ENCODE assay signal across 15 mouse cellular contexts in the genomic region with DNA sequence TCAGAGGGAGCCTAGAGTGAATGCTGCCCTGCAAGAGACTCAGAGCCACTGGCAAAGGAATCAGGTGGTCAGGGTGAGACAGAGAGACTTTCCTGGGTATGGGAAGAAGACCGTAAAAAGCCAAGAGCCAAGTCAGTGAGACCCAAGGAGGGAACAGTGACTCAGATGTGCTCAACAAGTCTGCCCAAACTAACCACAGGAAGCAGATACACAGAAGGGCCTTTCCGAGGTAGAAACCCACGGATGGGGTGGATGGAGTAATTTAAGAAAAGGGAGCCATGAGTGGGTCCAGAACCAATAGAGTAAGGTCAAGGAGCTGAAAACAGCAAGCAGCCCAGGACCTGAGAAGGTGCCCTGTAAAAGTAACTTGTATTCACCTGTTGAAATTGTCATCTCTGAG.
"Had no signal": no experiment of that assay in that cellular context is flagged by ENCODE, and none has a peak within 500 bp of the region (broad histone marks: within the 10 kb centered on the region; RNA-seq: fewer than 3 reads in every experiment).

No protein-coding gene starts in this region.

- H3K9me3 ChIP-seq: limb, embryonic 15.5 days; liver, embryonic 12.5 days; lung, embryonic 15.5 days; midbrain, embryonic 10.5 days; neural tube, embryonic 12.5 days had no signal

- H3K4me2 ChIP-seq: limb, embryonic 15.5 days; liver, embryonic 12.5 days; lung, embryonic 15.5 days; neural tube, embryonic 12.5 days had no signal

- H3K27me3 ChIP-seq: limb, embryonic 15.5 days; liver, embryonic 12.5 days; lung, embryonic 15.5 days; neural tube, embryonic 12.5 days had no signal

- H3K36me3 ChIP-seq: limb, embryonic 15.5 days; liver, embryonic 12.5 days; lung, embryonic 15.5 days; midbrain, embryonic 10.5 days; neural tube, embryonic 12.5 days had no signal

- DNase-seq: kidney, adult 8-10 months; kidney, postnatal 25 days; lung, postnatal 14 days; midbrain, embryonic 14.5 days; retina, postnatal 1 day; right cerebral cortex, postnatal 4 days; spleen, adult 18-20 months; thymus, postnatal 36 days had no signal

- H3K4me3 ChIP-seq: limb, embryonic 15.5 days; liver, embryonic 12.5 days; lung, embryonic 15.5 days; midbrain, embryonic 10.5 days; myocyte; neural tube, embryonic 12.5 days had no signal

- H3K9ac ChIP-seq: limb, embryonic 15.5 days; liver, embryonic 12.5 days; lung, embryonic 15.5 days; neural tube, embryonic 12.5 days had no signal

- H3K27ac ChIP-seq: limb, embryonic 15.5 days; liver, embryonic 12.5 days; lung, embryonic 15.5 days; macrophage; midbrain, embryonic 10.5 days; neural tube, embryonic 12.5 days had no signal

- H3K4me1 ChIP-seq: limb, embryonic 15.5 days; liver, embryonic 12.5 days; lung, embryonic 15.5 days; neural tube, embryonic 12.5 days had no signal
